Mouse (Mus musculus) left cerebral cortex, adult 18-20 months (tissue): ENCODE measurements around the gene Gm10638. TPM values are rescaled to one million over a fixed set of nuclear protein-coding genes. Genes with fewer than 3 reads are reported as not detected.
A peak's percentile ranks its signal among the peaks of the same experiment; 100 is the strongest.

Experiments used
- DNase-seq, 2 experiments: peaks; one replicate each; pipeline ENCODE4 v3.0.0; 2021 to 2022; ENCODE audit warnings: low spot score in 2 of 2, mixed read lengths in 1 of 2
- total RNA-seq, 2 experiments: library from RNA; stranded (reverse); gene quantifications; 2 replicates each; pipeline ENCODE4 v1.2.3; 2021

Gm10638 gene
- total RNA-seq, 2 experiments from 2014 or later, result 1.8 to 2.3 TPM

DNA sequence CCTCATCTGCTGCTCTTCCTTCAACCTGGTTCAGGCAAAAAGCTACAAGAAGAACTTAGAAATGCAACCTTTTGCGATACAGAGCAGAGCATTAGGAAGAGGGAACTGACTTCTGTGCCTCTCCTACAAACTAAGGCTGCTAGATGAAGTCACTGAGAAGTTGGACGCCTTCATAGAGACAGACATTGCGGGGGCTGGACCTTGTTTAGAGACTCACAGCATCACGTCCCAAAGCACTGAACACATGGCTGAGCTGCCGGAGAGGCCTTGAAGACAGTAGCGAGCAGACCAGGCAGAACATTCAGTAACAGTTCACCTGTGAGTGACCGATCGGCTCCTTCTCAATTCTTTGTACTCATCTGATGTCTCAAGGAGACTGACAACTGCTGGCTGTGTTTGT is 35.6 kb downstream of the Gm10638 start:
- peak in 1 of 2 experiments; percentile 9 for DNase-seq

DNA sequence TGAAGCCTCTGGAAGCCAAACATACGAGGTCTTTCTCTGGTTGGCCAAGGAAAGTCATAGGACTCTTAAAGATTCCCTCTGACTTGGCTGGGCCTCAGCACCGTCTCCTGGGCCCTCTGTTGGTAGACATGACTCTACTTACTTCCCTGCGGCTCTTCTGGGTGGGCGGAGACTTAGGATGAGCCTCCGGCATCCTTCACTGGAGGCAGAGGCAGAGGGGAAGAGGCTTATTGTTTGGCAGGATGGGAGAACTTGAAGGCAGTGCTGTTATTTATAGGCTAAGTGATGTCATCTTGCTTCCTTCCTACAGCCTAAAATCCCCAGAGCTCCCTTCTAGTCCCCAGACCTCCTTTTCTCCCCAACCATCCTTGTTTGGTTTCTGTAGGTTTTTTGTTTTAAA is 41.0 kb downstream of the Gm10638 start:
- DNase-seq, result no peak

DNA sequence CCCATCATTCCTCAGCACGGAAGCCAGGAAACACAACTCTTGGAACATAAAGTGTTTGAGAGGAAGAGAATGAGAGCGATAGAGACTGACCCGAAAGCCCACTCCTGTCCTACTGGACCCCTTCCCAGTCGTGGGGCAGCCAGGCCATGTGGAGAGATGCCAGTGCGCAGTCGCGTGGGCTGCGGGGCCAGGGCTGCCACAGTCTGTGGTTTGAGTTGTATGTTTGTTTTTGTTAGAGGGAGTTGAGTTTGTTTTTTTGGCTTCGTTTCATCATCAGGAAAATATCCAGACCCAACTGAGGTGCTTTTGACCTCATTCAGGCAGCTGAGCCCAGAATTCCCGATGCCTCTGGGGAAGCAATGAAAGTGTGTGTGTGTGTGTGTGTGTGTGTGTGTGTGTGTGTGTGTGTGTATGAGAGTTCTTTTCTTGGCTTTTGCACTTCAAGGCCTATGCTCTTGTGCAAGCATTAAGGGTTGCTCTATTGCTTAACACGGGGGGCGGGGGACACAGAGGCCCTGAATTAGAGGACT is 42.5 kb downstream of the Gm10638 start:
- DNase-seq, result no peak

DNA sequence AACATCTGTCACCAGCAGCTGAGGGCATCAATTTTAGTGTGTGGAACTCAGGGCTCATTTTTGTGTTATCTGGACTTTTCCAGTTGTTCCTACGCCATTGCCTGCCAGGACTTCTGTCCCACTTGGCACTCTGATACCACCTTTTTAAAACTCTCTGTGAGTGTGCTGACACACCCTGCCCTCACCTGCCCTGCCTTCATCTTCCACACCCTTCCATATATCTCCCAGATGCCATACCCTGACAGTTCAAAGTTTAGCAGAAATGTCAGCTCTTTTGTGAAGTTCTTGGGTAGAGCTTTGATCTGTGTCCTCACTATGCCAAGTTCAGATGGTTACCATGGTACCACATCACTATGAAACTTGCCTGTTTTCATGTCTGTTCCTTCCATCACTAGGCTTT is 44.1 kb downstream of the Gm10638 start:
- no peak for DNase-seq

DNA sequence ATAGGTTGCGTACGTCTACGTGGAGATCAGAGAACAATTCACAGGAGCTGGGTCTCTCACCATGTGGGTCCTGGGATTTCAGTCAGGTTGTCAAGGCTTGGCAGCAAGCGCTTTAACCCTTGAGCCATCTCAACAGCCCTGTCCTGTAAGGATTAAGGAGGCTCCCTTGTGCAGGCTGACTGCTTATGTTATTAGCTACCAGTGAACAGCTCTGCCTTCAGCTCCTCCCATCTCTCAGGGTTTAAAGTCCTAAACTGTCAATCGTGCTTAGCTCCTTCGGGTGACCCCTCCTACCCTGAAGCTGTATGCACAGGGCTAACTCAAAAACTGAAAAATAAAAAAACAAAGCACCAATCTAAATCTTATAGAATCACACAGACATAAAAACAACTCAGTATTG is 46.0 kb downstream of the Gm10638 start:
- DNase-seq, result no peak

DNA sequence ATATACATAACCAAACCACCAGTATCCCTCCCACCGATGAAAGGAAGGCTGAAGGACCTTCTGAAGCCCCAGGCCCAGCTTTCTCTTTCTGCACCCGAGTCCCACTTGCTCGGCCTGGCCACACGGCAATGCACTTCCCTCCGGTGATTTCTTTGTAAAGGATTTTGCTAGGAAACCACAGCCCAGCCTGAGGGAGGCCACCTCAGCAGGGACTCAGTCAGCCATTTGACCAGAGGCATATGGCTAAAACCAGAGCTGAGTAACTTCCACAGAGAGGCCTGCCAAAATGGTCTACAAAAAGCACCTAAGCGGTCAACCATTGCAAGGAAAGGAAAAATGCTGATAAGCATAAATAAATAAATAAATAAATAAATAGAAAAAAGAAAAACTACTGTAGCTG is 49.2 kb downstream of the Gm10638 start:
- DNase-seq, result no peak

Other genes starting within 250 kb of the Gm10638 start
- gene Abcc12, start 165.0 kb upstream of the Gm10638 start, total RNA-seq, result under 1 TPM; 0.28 to 0.65 TPM
- 10 to 100 TPM; 76.2 to 80.4 TPM for gene Lonp2, start 121.7 kb upstream of the Gm10638 start, total RNA-seq
- 10 to 100 TPM; 31.0 to 33.8 TPM for gene Siah1a, start 235 bp downstream of the Gm10638 start, total RNA-seq
- 10 to 100 TPM; 44.1 to 47.3 TPM for gene N4bp1, start 139.6 kb downstream of the Gm10638 start, total RNA-seq